Mouse (Mus musculus): Measurements from ENCODE around the gene Actb.

DNA sequence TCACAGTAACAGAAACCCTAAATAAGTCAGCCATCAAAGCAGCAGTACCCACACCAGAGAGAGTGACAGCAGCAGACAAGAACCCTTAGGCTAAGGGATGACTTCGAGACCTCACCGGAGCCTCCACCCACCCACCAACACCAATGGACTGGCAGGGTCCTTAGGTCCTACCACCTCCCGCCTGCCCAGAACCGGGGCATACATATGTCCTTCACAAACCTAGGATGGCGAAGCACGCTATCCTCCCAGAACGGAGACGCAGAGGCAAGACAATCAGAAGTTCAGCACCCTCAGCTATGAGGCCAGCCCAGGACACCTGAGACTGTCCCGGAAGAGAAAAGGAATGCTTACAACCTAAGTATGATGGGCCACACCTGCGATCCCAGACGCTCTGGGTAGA, 24.1 kb downstream of the Actb start:
- TF ChIP-seq CTCF (IDR thresholded peaks at IDR 0.05; ENCODE audit: borderline replicate concordance, extremely low read depth, insufficient read depth, insufficient read length) (no peak), POLR2A (IDR thresholded peaks at IDR 0.05; ENCODE audit: borderline replicate concordance, extremely low read depth, insufficient read depth, insufficient read length, poor library complexity, severe bottlenecking) (no peak)
